Mouse (Mus musculus) hindbrain, embryonic 14.5 days (tissue): ENCODE data around the gene Morf4l2. TPM values are rescaled to one million over a fixed set of nuclear protein-coding genes. Genes with fewer than 3 reads are reported as not detected.
"Not testable (repeated sequence)": the region's sequence is repeated elsewhere in the genome, so short reads cannot be mapped to it uniquely, and the experiment has no call there.

Experiments used
- ATAC-seq: fragments of 200-750 bp; cut with Nextera tagmentation; 2 replicates; pipeline ENCODE4 v1.8.0; 2017; ENCODE audit warnings: moderate number of reproducible peaks, mild to moderate bottlenecking, moderate TSS enrichment, moderate library complexity; ENCODE audit not compliant: low FRiP score
- DNase-seq: peaks from one replicate; pipeline ENCODE4 v3.0.0-alpha.2; 2015; ENCODE audit warnings: low spot score
- H3K27ac ChIP-seq: fragments of 300-500 bp; sonication (generic); 2 replicates; pipeline ENCODE4 v1.5.1; 2014; ENCODE audit warnings: mild to moderate bottlenecking, moderate library complexity
- H3K27me3 ChIP-seq: fragments of 300-500 bp; sonication (generic); 2 replicates; pipeline ENCODE4 v1.6.1; 2014; ENCODE audit warnings: mild to moderate bottlenecking, low read length, mixed read lengths; ENCODE audit not compliant: control insufficient read depth, insufficient read depth
- H3K36me3 ChIP-seq: fragments of 300-500 bp; sonication (generic); replicated peaks from 2 replicates; pipeline ENCODE4 v1.6.1; 2014; ENCODE audit not compliant: control insufficient read depth, insufficient read depth
- H3K4me1 ChIP-seq: fragments of 300-500 bp; sonication (generic); replicated peaks from 2 replicates; pipeline ENCODE4 v1.6.1; 2014; ENCODE audit warnings: antibody characterized with exemption, low read length, mixed read lengths; ENCODE audit not compliant: control insufficient read depth, insufficient read depth
- H3K4me2 ChIP-seq: fragments of 300-500 bp; sonication (generic); replicated peaks from 2 replicates; pipeline ENCODE4 v1.6.1; 2014; ENCODE audit warnings: mild to moderate bottlenecking, moderate library complexity
- H3K4me3 ChIP-seq: fragments of 300-500 bp; sonication (generic); replicated peaks from 2 replicates; pipeline ENCODE4 v1.5.1; 2014; ENCODE audit warnings: mild to moderate bottlenecking, low read length
- H3K9ac ChIP-seq: fragments of 300-500 bp; sonication (generic); 2 replicates; pipeline ENCODE4 v1.6.1; 2014
- H3K9me3 ChIP-seq: fragments of 300-500 bp; sonication (generic); 2 replicates; pipeline ENCODE4 v1.6.1; 2016; ENCODE audit warnings: low read length; ENCODE audit not compliant: control insufficient read depth
- WGBS: fragments of 180-500 bp; shearing (Covaris S2); extraction: QIAGEN DNeasy Blood & Tissue Kit; methylation state at CpG from one replicate; pipeline ENCODE4 v1.1.7; 2014; 5-methylcytosine and 5-hydroxymethylcytosine counted together
- polyA plus RNA-seq: library from polyadenylated mRNA; unstranded; fragments of >200 nt; fragmentation: Nextera tagmentation; extraction: Ambion mirVana; gene quantifications from 2 replicates; pipeline ENCODE4 v1.2.1, GENCODE M21; 2014

Gene Morf4l2
- polyA plus RNA-seq, 1 experiment from 2014 or later = 545 TPM

DNA sequence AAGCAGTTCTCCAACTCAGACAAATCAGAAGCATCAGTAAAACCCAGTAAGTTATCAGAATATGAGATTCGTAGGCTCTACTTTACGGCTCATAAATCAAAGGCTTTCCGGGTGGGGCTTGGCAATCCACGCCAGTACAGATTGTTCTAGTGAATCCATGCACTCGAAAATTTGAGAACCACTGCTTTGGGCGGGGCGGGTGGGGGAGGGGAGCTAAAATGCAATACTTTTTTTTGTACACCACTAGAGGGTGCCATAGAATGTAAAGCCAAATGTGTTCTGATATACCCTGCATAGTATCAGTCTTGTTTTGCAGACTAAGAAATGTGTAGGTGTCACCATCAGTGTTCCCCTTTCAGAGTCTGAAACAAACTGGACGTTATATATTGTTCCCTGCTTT is 1.2 kb upstream of the Morf4l2 start:
- Histone ChIP-seq H3K9me3 (no peaks in the 10 kb centered on the region), H3K9ac (no peak overlapping the region), H3K27me3 (no peaks in the 10 kb centered on the region), H3K4me3 (no peak overlapping the region), H3K27ac (no peak overlapping the region), H3K36me3 (no peaks in the 10 kb centered on the region), H3K4me2 (no peak overlapping the region), H3K4me1 (no peaks in the 10 kb centered on the region)
- DNase-seq (no peak), ATAC-seq (no peak)
- 75% methylated on average over 8 of the region's 8 CpGs for WGBS

DNA sequence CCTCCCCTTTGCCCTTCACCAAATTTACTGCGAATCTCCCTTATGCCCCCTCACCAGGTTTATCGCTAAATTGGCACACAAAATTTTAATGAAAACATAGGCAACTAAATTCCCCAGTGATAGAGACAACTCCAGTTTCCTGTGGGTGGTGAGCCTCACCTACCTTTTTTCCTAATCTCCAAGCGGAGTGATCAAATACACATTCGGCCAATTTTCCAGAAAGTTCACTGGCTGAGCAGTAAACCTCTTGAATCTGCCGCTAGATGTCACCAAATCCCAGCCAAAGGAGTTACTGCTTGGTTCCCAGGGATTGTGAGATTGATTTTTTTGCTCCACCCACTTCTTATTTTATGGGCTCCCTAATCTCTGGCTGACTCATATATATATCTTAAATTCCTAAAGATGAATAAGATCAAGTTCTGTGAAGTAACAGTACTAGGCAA is 808 bp downstream of the Morf4l2 start:
- DNase-seq (peak; percentile 79), ATAC-seq (no peak)
- Histone ChIP-seq H3K4me2 (peak overlapping the region; percentile 59), H3K9ac (peak overlapping the region; percentile 62; the same call in 1 of the 2 replicates), H3K4me3 (peak overlapping the region; percentile 54), H3K27me3 (no peaks in the 10 kb centered on the region), H3K9me3 (no peaks in the 10 kb centered on the region), H3K4me1 (peaks cover 9% of the 10 kb centered on the region; the same call in 1 of the 2 replicates), H3K36me3 (peaks cover 7% of the 10 kb centered on the region; the same call in 1 of the 2 replicates), H3K27ac (peak overlapping the region; percentile 91)
- WGBS = 32% methylated on average over 5 of the region's 5 CpGs

DNA sequence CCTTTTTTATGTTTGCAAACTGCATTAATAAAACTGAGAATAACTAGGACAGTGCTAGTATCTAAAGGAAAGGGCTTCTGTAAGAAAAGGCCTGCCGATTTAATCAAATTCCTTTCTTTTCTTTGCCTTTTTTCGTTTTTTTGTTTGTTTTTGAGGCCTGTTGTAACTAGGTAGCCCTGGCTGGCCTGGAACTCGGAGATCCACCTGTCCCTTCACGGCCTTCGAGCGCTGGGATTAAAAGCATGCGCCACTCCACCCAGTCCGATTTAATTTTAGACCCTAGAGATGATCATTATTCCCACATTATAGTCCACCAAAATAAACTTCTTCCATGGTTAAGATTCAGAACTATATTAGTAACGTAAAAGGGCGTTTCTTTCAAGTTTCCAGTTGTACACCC is 1.2 kb downstream of the Morf4l2 start:
- WGBS = 26% methylated on average over 10 of the region's 10 CpGs
- Histone ChIP-seq H3K27ac (peak overlapping the region; percentile 91), H3K9me3 (no peaks in the 10 kb centered on the region), H3K9ac (peak overlapping the region; percentile 62), H3K27me3 (no peaks in the 10 kb centered on the region), H3K4me1 (peaks cover 9% of the 10 kb centered on the region; the same call in 1 of the 2 replicates), H3K4me2 (peak overlapping the region; percentile 59), H3K36me3 (peaks cover 9% of the 10 kb centered on the region; the same call in 1 of the 2 replicates), H3K4me3 (peak overlapping the region; percentile 54)
- no peak for DNase-seq
- no peak for ATAC-seq

DNA sequence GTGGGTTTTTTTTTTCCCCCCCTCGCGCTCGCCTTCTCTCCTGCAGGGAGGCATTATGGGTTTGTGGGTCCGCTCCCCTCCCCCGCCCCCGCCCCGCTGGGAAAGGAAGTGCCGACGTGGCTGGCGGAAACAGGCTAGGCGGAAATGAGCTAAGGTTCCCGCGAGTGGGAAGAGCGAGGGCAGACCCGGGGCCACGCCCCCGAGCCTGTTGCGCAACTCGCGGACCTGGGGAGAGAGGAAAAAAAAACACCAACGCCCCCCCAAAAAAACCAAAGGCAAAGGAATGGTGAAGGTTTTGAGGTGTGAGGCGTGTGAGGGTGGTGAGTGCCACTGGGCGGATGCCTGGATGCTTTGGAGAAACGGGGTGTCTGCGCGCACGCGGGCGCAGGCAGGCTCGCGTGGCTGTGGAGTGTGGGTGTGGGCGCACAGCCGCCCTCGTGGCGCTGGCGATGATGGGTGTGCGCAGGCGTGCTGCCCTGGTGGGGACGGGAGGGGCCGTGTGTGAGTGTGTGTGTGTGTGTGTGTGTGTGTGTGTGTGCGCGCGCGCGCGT is 1.8 kb downstream of the Morf4l2 start:
- peaks cover 9% of the 10 kb centered on the region; the same call in 1 of the 2 replicates for H3K4me1 ChIP-seq
- peak; percentile 72 for DNase-seq
- peaks cover 10% of the 10 kb centered on the region; the same call in 1 of the 2 replicates for H3K36me3 ChIP-seq
- H3K27me3 ChIP-seq = no peaks in the 10 kb centered on the region
- H3K9ac ChIP-seq = peak overlapping the region; percentile 62
- H3K27ac ChIP-seq = peak overlapping the region; percentile 91
- ATAC-seq = peak; percentile 79
- peak overlapping the region; percentile 54 for H3K4me3 ChIP-seq
- 27% methylated on average over 37 of the region's 46 CpGs for WGBS
- H3K9me3 ChIP-seq = no peaks in the 10 kb centered on the region
- H3K4me2 ChIP-seq = peak overlapping the region; percentile 59

DNA sequence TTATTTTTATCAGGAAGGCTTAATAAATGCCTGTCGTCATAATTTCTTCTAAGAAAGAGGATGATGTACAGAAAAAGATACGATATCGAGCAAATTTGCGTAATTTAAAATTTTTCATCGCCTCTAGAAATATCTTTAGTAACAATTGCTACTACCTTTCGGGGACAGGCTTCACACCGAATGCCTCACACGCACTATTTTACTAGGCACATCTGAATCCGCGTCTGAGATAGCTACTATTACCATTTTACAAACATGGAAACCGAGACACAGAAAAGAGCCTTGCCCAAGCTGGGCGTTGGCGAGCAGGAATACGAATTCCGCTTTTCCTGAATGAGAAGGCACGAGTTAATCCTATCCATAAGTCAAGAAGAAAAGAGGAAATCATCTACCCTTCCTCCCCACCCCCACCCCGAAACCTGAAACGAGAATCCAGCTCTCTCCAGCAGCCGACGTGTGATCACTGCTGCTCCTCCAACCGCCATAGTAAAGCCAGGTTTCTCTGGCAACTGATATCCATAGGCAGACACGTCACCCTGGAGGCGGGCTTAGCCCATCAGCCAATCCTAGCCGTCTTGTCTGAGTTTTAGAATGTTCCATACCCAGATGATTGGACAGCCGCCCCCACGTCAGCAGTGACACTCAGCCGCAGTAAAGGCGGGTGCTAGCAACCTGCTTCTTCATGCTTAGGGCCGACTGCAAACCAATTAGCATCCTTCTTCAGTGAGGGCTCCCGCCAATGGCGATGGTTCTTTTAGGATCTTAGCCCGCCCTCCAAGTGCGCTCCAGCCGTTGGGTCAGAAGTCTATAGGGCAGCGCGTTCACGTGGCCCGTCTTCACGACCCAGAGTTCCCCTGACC is 2.5 kb downstream of the Morf4l2 start:
- ATAC-seq (peak; percentile 98), DNase-seq (peak; percentile 90)
- Histone ChIP-seq H3K4me2 (peak overlapping the region; percentile 64), H3K4me3 (peak overlapping the region; percentile 54), H3K27ac (peak overlapping the region; percentile 91), H3K9me3 (no peaks in the 10 kb centered on the region), H3K36me3 (peaks cover 13% of the 10 kb centered on the region), H3K9ac (peak overlapping the region; percentile 75), H3K4me1 (peaks cover 9% of the 10 kb centered on the region; the same call in 1 of the 2 replicates), H3K27me3 (no peaks in the 10 kb centered on the region)
- WGBS = 20% methylated on average over 39 of the region's 39 CpGs

DNA sequence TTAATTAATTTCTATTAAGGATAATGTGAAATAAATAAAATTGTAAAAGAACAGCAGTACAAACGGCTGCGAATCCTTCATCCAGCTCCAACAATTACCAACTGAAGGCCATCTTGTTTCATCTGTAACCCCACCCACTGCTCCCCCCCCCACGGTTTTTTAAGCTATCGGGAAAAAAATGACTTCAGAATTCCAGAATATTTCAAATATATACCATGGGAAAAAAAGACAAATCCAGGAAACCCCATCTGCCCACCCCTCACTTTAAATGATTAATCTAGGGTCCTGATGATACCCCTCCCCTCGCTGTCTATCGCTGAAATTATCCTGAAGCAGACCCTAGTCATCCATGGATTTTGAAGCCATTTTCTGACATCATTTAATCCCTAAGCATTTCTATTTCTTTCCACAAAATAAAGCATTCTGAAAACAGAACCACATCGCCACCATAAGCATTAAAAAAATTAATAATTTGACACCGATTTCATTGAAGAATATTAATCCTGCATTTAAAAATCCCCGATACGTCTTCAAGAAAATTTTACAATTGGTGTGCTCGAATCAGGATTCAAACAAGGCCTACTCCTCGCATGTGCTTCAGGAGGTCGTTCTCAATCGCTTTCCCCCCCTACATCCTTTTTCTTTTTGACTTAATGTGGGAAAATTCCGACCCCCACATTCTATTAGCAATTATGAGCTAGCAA is 3.3 kb downstream of the Morf4l2 start:
- 18% methylated on average over 15 of the region's 15 CpGs for WGBS
- no peaks in the 10 kb centered on the region for H3K27me3 ChIP-seq
- H3K9ac ChIP-seq = peak overlapping the region; percentile 75
- H3K9me3 ChIP-seq = no peaks in the 10 kb centered on the region
- peak; percentile 50 for DNase-seq
- H3K4me1 ChIP-seq = peaks cover 9% of the 10 kb centered on the region; the same call in 1 of the 2 replicates
- H3K4me3 ChIP-seq = peak overlapping the region; percentile 54
- peaks cover 20% of the 10 kb centered on the region for H3K36me3 ChIP-seq
- peak overlapping the region; percentile 64 for H3K4me2 ChIP-seq
- no peak for ATAC-seq
- peak overlapping the region; percentile 80 for H3K27ac ChIP-seq

DNA sequence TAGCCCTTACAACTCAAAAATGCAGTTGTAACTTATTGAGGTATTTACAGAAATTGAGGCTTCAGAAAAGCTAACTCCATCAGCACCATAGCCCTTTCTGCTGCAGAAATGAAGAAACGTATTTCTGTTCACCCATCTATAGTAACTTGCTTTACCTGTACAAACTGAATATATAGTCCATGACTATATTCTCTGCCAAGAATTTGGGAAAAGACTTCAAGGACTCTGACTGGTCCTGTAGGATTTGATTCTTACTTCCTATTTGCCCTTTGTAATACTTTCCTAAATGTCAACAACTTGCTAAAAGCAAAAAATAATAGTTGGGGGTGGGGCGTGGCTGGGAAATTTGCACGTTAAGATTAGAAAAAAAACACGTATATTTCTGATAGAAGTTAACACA is 11.5 kb downstream of the Morf4l2 start:
- 86% methylated on average over 4 of the region's 4 CpGs for WGBS
- Histone ChIP-seq H3K4me3 (no peak overlapping the region), H3K27me3 (no peaks in the 10 kb centered on the region), H3K9ac (no peak overlapping the region), H3K9me3 (no peaks in the 10 kb centered on the region), H3K4me2 (no peak overlapping the region), H3K4me1 (no peaks in the 10 kb centered on the region), H3K27ac (no peak overlapping the region), H3K36me3 (peaks cover 35% of the 10 kb centered on the region)
- no peak for ATAC-seq
- no peak for DNase-seq

GRCm38 (mm10) chrX:136714742-136715474 is 28.6 kb downstream of the Morf4l2 start:
- peak overlapping the region; percentile 66 for H3K27ac ChIP-seq
- not testable (repeated sequence) for H3K4me3 ChIP-seq, H3K36me3 ChIP-seq, H3K4me1 ChIP-seq, H3K4me2 ChIP-seq, H3K9ac ChIP-seq, H3K27me3 ChIP-seq, H3K9me3 ChIP-seq, DNase-seq
- WGBS = 14% methylated on average over 2 of the region's 3 CpGs
- peak; percentile 90 for ATAC-seq
